Mouse (Mus musculus) kidney, adult 8-10 months (tissue): ENCODE measurements around the gene Fam8a1.

ENCODE experiments used
- DNase-seq, 2 experiments: peaks; one replicate each; pipeline ENCODE4 v3.0.0; 2022

Gene Fam8a1

DNA sequence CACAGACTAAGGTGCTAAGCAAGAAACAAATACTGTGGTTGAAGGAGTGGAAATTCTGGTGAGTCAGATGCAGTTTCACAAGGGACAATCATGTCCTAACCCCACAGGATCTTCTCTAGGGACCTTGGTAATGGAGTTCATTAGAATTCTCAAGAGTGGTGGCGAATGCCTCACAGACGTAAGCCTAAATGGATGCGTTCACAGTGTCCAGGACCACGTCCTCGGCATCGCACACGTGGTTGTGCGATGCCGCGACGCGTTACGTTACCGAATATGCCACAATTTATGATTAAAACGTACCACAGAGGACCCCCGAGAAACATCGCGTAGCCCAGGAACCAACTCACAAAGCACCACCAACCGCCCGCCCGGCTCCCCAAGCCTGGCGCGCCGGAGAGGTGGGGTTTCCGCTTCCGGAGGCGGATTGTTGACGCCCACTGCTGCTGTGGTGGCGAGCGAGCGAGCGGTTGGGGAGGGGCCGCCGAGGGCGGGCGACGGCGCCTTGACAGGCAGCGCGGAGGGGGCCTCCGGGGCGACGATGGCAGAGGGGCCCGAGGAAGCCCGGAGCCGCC lies at the start of gene Fam8a1:
TSS of gene Fam8a1 (plus strand) at position 475 of the 572 bp plus-strand sequence.
- DNase-seq: peak; percentile 80 to 89

DNA sequence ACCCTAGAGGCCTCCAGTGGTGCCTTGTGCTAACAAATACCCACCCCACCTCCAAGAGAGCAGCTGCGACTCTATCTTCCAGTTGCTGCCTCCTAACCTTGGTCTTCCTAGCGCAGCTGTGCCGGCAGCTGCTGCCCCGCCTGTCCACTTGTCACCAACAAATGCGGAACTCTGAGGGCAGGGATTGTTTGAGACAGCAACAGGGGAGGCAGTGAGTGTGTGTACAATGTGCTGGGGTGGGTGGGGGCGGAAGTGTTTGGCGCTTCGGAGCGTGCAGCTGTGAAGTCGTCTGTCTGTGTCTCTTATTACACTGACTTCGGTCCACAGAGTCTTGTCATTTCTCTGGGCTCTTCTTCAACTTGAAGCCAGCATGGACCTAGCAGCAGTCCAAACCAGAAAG lies 49.7 kb upstream of the Fam8a1 start:
- no peak for DNase-seq

DNA sequence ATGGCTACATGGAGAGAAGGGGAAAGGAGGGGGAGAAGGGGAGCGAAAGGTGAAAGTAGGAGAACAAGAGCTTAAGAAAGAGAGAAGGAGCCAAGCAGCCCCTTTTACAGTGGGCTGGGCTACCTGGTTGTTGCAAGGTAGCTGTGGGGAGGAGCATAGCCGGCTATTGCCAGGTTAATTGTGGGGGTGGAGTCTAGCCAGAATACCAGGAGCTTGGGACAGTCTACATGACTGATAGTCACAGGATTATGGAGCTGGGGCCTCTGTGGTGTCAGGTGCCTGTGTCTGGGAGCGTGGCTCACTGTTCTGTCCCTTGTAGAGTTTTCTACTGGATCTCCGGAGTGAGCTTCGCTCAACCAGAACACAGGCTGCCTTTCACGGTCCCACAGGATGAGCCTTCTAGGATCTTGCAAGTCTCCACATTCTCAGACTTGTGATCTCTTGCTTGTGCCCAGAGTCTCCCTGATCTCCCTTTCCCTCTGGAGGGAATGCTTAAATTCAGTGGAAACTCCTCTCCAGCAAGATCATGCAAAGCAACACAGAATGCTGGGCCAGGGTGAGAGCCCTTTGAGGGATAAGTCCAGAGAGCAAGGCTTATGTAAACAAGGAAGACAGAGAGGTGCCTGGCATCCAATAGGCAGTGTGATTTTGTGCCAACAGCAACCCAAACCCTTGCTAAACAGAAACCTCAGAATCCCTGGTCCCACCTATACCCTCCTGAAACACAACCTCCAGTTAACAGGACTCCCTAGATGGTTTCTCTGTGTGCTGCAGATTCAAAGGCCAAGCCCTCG lies 48.2 kb upstream of the Fam8a1 start:
- peak; percentile 9 to 13 for DNase-seq

DNA sequence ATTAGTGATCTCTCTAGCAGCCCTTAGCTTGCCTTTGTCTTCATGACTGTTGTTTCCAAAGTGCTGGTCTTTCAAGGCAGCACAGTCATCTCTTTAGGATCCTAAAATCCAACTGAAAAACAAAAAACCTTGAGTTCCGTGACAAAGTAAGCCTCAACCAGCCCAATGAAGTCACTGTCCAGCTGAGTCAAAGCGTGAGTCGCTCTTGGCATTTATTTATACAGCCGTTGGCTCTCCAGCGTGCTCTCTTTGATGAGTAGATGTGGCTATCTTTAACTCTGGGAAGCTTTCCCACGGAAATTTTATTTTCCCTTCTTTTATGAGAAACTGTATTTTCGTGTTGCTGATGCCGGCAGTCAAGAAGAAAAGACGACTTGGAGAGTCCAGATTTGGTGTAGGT lies 42.7 kb upstream of the Fam8a1 start:
- DNase-seq: no peak

DNA sequence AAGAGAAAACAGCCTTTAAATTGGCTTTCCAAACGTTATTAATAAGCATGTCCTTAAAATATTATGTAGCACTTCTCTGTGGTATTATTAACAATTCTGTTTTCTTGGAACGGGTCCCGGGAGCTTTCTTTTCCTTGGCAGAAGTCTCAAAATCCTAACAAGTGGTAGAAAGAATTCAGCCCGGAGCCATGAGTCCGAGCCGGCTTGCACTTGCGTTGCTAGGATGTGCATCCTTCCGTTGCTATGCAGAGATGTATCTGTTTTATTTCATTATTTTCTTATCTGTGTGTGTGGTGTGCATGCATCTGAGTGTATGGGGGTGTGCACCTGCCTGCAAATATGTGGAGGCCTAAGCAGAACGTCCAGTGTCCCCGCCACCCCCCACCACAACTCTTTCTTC lies 41.5 kb upstream of the Fam8a1 start:
- DNase-seq: no peak

DNA sequence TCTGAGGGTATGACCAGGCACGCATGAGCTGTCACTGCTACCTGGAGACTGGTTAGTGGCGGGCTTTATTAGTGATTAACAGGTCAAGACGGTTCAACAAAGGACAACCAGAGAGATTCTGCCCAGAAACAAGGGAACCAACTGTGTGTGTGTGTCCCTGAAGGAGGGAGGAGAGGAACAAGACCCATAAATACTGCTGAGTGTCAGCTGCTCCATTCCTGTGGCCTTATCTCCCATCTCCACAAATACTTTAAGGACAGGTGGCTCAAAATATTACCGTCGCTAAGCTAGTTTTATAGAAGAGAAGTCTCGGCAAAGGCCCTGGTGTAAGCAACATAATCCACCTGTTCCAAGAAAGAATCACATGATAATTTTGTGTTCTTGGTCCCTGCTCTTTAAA lies 39.9 kb upstream of the Fam8a1 start:
- DNase-seq: no peak

DNA sequence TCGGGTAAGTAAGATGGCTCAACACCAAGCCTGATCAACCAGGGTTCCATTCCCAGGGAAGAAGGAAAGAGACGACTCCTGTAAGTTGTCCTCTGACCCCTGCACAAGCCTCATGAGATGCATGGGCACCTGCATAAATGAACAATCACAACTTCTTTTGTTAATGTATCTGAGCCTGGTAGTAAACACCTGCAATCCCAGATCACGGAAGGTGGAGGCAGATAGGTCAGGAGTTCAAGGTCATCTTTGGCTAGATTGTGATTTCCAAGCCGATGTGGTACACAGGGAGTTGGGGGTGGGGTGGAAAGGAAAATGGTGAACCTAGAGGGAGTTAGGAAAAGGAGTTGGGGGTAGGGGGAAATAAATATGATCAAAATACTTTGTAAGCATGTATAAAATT lies 36.5 kb upstream of the Fam8a1 start:
- no peak for DNase-seq

DNA sequence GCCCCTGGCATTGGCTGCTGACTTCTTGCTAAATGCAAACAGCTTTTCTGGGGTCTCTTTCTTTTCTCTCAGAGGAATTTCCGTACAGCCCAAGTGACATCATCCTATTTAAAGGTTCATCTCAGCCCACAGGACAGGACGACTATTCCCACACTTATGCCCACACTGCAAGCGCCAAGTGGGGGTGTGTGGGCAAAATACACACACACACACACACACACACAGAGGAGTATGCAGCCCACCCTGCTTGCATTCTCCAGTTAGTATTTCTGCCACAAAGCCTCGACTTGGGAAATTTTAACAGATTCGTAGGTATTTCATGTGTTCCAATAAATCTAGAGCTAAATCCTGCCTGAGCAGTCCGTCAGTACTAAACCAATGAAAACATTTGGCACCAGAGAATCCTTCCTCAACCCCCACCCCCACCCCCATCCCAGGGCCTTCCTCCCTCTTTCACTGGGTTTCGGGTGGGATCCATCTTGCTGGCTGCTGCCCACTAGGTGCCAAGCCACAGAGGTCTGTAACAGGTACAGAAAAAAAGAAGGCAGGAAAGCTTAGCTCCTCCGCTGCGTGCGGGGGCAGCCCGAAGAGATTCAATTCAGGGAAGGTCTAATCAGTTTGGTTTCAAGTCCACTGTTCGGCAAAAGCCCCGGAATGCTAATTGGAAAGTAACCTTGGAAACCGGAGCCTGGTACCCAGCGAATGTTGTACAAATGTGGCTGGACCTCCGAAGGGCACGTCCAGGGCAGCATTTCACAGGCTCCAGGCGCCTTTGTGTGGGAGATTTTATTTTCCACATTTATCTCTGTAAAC lies 35.8 kb upstream of the Fam8a1 start:
- no peak for DNase-seq

DNA sequence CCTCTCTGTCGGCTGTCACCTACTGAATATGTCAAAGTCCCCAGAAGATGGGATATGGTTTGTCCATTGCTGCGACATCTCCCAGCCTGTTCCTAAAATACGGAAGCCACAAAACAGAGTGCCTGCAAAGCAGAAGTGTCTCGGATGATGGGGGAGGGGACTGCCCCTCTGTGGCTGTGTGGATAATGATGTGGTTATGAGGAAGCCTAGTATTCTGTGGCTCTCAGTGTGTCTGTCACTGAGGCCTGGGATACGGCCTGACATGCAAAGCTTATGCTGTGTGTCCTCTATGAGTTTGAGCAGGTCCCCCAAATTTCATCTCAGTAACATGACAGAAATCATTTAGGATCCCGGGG lies 35.2 kb upstream of the Fam8a1 start:
- no peak for DNase-seq

DNA sequence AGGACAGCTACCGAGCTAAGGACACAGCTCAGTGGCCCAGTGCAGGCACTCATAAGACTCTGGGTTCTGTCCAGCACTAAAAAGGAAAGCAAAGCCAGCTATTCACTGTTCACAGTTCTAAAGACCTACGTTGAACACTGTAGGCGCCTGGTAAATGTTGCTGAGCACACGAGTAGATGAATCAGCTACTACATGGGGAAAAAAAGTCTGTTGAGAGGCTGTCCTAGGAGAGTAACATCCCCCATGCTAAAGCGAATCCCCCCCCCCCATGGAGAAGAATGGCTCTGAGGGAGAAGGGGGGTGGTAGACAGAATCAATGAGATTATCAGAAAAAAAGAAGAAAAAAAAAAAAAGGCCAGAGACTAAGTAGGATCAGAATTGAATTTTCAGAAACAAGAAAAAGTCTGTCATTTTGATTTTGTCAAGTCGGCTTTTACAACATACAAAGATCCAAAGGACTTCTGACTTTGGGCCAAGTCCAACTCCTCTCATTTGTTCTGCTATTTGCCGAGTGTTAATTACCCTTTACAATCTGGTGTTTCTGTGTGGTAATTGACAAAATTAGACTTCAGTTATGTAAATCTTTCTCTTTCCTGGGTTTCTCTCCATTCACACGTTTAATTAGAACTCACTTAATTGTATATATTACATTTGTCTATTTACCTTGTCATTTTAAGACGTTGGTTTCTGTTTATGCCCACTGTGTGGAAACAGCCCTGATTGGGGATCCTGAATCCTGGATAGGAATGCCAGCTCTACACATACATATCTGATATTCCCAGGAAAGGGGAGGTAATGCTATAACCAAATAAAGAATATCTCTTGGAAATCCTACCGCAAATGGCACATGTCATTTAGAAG lies 28.5 kb upstream of the Fam8a1 start:
- no peak for DNase-seq

DNA sequence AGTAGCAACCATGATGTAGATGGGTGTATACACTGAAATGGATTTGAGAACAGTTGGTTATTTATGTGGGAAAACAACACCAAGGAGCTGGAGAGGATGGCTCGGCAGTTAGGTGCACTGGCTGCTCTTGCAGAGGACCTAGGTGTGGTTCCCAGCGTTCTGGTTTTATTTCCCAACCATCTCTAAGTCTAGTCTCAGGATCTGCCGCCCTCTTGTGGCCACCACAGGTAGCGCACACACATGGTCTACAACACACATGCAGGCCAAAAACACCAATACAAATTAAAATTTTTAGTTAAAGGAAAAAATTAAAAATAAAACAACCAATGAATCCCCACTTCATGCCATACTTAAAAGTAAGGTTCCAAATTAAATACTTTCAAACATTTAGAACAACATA lies 27.0 kb upstream of the Fam8a1 start:
- DNase-seq: no peak

DNA sequence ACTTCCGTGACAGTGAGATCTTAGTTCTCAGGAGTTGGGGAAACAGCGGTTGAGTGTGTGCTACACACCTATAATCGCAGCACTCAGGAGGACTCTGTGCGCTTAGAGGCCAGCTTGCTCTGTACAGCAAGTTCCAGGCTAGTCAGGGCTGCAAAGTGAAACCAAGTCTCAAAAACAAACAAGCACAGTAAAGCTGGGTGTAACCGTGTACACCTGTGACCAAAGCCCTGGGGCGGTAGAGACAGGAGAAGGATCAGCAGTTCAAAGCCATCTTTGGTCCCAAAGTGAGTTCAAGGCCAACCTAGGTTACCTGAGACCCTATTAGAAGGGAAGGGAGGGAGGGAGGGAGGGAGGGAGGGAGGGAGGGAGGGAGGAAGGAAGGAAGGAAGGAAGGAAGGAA lies 25.1 kb upstream of the Fam8a1 start:
- DNase-seq: no peak

DNA sequence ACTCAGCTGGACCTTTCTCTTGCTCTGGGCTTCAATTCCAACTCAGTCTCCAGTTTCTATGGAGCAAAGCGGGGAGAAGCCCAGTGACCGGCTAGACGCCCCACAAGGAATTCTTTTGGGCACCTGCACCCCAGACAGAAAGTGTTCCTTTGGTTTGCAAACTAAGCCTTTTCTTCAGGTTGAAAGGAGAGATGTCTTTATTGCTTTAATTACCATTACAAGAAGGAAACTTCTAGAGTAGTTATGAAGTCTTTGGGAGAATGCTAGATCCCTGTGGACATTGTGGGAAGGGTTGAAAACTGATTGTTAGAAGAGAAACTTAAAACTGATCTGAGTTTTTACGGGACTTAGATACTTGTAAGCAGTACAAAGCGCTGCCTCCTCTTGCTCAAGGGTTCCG lies 23.8 kb upstream of the Fam8a1 start:
- no peak for DNase-seq

DNA sequence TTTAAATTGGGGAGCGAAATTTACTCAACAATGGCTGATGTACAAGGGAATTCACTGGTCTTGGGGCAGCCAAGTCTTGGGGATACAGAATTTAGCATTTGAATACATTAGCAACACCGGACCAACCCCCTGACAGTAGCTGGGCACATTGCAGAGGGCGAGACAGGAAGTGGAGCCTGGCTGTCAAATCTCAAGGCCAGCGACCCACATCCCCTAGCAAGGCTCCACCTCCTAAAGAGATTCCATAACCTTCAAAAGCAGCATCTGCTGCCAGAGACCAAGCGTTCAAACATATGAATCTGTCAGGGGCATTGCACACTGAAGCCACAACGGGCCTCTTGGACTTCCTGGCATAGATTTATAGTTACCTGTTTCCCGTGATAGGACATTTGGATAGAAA lies 17.5 kb upstream of the Fam8a1 start:
- no peak for DNase-seq

DNA sequence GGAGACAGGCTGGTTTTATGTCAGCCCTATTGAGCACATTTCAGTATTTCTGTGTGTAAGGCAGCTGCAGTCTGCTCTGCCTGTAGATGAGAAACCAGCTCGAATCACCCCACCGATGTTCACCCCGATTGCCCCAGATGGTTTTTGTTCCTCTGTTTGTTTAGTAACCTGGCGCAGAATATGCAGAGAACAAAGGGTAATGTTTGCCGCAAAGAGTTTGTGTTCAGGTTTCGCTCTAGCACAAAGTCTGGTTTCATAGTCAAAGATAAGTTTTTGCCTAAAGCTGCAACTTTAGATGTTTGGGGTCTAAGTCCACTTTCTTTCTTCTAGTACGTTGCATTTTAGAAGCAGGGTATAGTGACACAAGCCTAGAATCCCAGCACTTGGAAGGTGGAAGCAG lies 16.7 kb upstream of the Fam8a1 start:
- no peak for DNase-seq

DNA sequence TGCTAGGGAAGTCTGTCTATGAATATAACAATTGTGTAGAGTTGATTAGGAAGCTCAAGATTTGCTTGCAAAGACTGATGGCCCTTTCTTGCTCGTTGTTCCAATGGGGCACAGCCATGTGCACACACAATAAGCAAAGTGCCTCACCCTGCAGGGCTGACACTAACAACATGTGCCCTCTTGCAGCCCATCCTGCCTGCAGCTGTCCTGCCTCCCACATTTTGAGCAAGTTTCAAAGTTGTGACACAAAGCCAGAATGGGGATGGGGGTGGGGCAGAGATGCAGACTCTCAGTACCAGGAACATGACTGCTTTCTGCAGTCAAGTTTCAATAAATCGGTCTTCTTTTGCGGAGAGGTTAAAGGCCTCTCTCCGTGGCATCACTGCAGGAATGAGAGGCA lies 15.7 kb upstream of the Fam8a1 start:
- DNase-seq: no peak

DNA sequence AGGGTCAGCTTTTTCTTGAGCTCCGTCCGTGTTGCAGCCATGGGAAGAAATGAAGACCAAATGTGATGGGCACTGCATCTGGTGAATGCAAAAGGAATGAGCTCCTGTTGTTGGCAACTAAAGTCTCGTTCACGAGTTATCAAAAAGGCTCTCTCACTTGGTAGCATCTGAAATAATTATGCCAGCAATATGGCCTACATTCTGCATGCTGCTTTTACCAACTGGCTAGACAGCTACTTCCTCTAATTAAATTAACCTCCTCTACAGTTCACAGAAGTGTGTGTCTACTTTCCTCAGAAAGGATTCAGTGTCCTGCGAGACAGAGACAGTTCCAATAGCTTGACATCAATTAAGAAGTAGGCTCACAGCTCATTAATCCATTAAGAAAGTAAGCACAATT lies 14.8 kb upstream of the Fam8a1 start:
- DNase-seq: no peak

DNA sequence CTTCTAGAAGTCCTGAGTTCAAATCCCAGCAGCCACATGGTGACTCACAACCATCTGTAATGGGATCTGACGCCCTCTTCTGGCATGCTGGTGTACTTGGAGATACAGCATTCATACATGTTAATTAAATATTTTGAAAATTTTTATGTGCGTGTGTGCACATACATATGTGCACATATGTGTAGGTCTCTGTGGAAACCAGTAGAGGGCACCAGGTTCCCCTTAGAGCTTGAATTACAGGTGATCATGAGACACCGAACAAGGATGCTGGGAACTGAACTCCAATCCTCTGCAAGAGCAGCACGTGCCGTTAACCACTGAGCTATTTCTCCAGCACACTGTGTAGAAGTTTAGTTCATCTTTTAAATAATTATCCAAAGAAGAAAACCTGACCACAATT lies 10.1 kb upstream of the Fam8a1 start:
- DNase-seq: no peak

DNA sequence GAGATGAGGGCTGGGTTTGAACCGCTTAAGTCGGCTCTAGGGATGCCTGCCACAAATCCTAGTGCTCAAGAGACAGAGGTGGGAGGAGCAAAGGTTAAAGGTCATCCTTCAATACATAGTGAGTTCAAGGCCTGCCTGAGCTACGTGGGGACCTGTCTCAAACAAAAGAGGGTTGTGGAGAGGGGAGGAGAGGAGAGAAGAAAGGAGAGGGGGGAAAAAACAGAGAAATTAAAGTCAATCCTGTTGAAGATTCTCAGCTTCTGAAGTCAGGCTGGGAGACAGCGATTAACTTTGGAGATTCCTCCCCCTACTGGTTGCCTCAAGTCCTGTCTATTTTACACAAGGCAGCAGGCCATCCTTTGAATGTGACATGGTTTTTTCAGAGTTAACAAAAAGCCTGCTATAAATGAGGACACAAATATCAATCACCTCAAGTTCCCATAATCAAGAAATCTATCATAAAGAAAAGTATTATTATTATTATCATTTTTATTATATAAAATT lies 5.8 kb upstream of the Fam8a1 start:
- no peak for DNase-seq

DNA sequence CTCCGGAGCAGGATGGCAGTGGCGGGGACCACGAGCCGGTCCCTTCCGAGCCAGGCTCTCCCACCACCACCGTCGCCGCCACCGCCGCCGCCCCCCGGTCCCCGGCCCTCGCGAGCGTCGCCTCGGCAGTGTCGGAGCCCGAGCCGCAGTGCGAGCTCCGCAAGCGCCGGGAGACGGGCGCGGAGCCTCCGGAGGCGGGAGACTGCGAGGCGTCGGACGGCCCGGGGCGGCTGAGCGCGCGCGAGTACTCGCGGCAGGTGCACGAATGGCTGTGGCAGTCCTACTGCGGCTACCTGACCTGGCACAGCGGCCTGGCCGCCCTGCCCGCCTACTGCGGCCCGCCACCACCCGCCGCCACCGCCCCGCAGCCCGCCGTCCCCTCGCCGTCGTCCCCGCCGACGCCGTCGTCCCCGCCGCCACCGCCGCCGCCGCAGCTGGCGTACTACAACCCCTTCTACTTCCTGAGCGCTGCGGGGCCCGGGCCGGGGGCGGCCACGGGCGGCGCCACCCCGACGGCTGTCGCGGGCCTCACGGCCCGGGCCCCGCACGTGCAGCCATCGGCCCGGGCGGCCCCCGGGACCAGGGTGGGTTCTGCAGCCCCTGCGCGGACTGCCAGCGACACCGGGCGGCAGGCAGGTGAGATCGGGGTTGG lies 424 bp downstream of the Fam8a1 start:
- DNase-seq: no peak

DNA sequence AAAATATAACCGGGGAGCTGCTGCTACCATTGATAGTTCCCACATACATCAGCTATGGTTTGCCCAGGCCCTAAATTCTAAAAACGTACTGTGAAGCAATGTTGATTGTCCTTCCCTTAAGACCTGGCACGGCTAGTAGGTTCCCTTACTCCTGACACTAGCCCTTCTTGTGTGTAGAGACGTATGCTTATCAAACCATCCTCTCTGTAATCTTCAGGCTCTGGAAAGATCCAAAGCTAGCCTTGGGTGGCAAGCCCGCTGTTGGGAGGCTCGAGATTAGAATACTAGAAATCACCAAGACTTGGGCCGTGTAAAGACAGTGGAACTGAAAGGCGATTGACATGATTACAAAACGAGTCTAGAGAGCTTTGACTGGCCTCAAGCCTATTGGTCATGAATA lies 1.2 kb downstream of the Fam8a1 start:
- DNase-seq: no peak

DNA sequence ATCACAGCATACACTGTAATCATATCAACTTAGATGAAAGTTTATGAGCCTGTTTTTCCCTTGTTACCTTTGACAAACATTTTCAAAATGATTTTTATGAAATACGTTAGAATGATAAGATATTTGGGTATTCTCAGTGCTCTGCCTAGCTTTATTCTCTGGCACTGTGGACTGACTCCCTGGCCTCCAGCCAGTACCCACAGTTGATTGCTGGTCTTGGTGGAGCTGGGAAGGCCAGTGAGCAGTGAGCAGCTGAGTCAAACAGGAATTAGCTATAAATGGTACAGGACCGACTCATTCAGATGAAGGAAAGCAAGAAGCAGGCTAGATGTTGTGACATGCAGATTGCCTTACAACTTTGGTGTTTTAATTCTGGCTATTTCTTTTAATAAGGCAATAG lies 5.3 kb downstream of the Fam8a1 start:
- DNase-seq: no peak
